Mouse (Mus musculus): ENCODE data around the gene Coro1b.
"Not testable (repeated sequence)": the region's sequence is repeated elsewhere in the genome, so short reads cannot be mapped to it uniquely, and the experiment has no call there.

Coro1b gene

GRCm38 (mm10) chr19:4120496-4120895 lies 27.9 kb upstream of the Coro1b start:
- no peak for DNase-seq (ENCODE audit: low spot score in 2 of 2)

- DNase-seq (ENCODE audit: low spot score in 2 of 2) = peak; percentile 95 to 97
Observed at GRCm38 (mm10) chr19:4121097-4121805, 27.2 kb upstream of the Coro1b start.

- not testable (repeated sequence) for DNase-seq (ENCODE audit: low spot score in 2 of 2)
Observed at GRCm38 (mm10) chr19:4121896-4122295, 26.5 kb upstream of the Coro1b start.

- DNase-seq (ENCODE audit: low spot score in 2 of 2) = no peak
Observed at GRCm38 (mm10) chr19:4122411-4123370, 25.7 kb upstream of the Coro1b start.

- no peak for DNase-seq (ENCODE audit: low spot score in 2 of 2)
Observed at GRCm38 (mm10) chr19:4124432-4124831, 24.0 kb upstream of the Coro1b start.

DNA sequence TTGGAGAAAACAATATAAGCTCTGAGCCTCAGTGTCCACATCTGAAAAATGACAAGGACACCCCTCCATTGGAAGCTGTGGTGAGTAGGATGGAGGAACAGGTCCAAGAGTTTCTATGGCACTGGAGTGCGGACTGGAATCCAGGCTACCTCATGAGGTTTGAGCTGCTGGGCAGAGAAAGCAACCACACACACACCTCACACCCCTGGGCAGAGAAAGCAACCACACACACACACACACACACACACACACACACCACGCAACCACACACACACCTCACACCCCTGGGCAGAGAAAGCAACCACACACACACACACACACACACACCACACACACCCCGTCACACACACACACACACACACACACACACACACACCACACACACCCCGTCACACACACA lies 23.2 kb upstream of the Coro1b start:
- not testable (repeated sequence) for DNase-seq (ENCODE audit: low spot score in 2 of 2)

DNA sequence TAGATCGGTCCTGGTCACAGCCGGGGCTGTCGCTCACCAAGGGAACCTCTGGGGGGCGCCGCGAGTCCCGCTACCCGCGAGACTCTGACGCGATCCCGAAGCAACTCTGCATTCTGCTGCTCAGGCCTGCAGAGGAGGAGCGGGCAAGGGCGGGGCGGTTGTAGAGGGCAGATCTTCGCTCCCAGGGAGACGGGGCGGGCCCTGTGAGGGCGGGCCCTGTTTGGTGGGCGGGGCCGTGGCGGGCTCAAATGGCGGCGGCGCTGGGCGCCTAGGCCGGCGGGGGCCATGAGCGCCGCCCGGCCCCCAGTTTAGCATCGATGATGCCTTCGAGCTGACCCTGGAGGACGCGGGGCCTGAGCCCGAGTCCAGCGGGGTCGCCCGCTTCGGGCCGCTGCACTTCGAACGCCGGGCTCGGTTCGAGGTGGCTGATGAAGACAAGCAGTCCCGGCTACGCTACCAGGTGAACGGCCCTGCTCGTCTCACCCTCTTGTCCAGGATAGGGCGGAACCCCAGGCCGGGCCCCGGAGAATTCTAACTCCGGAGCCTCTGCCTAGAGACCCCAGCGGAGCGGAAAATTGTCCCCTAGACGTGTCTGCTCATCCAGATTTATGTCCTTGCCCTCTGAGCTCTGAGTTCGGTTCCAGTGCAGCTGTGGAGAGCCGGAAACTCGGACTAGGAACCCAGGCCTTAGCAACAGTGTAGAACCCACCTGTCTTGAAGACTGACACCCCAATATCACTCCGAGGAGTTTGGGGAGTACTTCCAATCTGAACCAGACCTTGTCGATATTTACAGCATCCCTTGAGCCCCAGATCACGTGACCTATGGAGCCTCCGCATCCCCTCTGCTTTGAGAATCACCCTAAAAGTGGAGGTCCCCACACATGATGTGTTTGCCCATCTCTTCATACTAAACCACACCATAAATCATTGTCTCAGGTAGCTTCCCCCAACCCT lies 22.4 kb upstream of the Coro1b start, which contains the start of gene Aip:
Gene Aip, minus strand, starts transcription at position 118 of the 956 bp plus-strand sequence.
- DNase-seq (ENCODE audit: low spot score in 2 of 2) = peak; percentile 93 to 97

DNA sequence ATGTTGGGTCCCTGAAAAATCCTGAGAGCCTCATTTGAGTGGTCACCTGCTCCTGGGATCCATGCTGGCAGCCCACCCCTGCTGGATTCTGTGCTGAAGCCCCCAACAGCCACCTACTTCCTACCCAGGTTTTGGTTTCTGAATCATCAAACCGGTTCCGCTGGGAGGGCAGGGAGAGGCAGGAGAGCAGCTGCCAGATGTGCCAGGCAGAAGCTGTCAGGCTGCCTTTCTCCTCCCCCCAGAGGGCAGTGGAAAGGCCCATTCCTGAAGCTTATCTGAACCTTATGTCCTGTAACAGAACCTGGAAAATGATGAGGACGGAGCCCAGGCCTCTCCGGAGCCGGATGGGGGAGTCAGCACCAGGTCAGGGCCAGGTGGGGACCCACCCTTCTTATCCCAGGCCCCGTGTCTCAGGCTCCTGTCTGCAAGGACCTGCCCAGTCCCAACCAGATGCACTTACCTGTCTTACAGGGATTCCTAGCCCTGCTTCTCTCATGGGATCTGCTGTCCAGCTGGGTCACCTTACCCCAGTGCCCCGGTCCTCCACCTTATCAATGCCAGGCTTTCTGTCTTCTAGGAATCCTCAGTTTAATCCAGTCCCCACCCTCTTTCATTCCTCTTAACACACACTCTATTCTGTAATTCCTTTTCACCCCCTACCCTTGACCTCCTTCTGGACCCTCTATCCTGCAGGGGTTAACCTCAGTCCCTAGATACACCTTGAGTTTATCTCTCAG lies 21.5 kb upstream of the Coro1b start:
- no peak for DNase-seq (ENCODE audit: low spot score in 2 of 2)

GRCm38 (mm10) chr19:4129462-4129861 lies 19.0 kb upstream of the Coro1b start:
- no peak for DNase-seq (ENCODE audit: low spot score in 2 of 2)

GRCm38 (mm10) chr19:4130106-4130505 lies 18.3 kb upstream of the Coro1b start:
- DNase-seq (ENCODE audit: low spot score in 2 of 2) = no peak

DNA sequence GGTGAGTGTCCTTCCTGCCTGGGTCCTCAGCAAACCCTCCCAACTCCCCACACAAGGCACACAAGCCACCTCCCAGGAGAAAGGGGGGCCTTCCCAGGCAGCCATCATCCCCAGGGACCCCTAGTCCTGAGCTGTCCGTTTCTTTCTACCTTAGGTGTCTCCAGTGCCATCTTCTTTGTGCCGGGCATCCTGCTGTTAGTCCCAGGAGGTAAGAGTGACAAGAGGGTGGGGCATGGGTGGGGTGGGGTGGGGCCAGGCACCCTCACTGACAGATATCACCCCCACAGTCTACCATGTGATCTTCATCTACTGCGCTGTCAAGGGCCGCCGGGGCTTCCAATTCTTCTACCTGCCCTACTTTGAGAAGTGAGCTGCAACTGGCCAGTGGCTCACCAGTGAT lies 17.3 kb upstream of the Coro1b start:
- DNase-seq (ENCODE audit: low spot score in 2 of 2) = no peak

GRCm38 (mm10) chr19:4131768-4132167 lies 16.7 kb upstream of the Coro1b start:
- no peak for DNase-seq (ENCODE audit: low spot score in 2 of 2)

DNA sequence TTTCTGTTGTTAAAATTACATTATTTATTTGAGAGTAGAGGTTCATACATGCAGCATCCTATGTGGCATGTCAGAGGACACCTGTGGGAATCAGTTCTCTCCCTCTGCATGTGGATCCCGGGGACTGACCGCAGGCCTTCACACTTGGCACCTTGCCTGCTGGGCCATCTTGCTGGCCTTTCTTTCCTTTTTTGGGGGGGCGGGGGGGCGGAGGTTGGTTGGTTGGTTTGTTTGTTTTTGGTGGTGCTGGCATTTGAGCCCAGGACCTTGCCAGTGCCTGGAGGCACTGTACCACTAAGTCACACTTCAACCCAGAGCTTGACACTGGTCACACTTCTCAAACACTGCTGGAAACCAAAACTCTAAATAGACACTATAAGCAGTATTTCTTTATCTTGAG lies 14.1 kb upstream of the Coro1b start:
- no peak for DNase-seq (ENCODE audit: low spot score in 2 of 2)

DNA sequence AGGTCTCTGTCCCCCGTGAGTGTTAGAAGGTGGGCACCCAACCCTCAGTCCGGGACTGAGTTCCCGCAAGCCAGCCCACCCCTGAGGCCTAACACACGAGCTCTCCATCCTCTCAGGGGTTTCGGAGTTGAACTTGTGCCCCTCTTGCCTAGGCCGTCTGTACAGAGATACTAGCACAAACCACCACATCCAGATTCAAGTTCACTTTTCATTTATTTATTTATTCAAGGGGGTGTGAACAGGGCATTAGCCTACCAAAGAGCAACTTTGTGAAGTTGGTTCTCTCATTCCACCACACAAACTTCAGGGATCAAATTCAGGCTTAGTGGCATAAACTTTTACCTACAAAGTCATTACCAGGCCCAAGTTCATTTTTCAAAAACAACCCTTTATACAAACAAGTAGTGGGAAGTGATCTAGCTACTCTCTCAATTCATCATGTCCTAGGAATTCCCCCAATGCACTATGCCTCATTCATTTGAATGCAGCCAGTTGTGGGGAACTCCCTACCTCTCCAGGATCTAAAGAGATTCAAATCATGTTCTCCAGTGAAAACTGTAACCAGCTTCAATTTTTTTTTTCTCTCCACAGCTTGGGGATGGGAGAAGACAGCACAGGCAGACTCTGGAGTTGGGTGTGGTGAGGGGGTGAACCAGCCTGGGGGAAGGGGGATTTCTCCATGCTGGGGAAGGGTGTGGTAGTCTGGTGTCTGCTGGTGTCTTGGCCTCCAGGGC lies 13.0 kb upstream of the Coro1b start:
- DNase-seq (ENCODE audit: low spot score in 2 of 2) = not testable (repeated sequence)

- DNase-seq (ENCODE audit: low spot score in 2 of 2) = not testable (repeated sequence)
Observed at GRCm38 (mm10) chr19:4135963-4136345, 12.5 kb upstream of the Coro1b start.

DNA sequence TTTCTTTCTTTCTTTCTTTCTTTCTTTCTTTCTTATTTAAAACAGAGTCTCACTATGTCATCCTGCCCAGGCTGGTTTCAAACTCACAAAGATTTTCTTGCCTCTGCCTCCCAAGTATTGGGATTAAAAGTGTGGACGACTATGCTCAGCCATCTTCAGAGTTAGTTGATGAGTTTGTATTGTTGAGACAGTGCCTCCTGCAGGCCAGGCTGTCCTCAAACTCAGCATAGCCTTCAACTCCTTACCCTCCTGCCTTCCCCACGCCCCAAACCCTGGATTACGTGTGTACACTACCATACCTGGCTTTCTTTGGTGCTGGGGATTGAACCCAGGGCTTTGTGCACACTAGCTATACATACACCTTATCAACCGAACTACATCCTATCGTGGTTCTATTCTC lies 12.0 kb upstream of the Coro1b start:
- no peak for DNase-seq (ENCODE audit: low spot score in 2 of 2)

GRCm38 (mm10) chr19:4137913-4138312 lies 10.5 kb upstream of the Coro1b start:
- no peak for DNase-seq (ENCODE audit: low spot score in 2 of 2)

DNA sequence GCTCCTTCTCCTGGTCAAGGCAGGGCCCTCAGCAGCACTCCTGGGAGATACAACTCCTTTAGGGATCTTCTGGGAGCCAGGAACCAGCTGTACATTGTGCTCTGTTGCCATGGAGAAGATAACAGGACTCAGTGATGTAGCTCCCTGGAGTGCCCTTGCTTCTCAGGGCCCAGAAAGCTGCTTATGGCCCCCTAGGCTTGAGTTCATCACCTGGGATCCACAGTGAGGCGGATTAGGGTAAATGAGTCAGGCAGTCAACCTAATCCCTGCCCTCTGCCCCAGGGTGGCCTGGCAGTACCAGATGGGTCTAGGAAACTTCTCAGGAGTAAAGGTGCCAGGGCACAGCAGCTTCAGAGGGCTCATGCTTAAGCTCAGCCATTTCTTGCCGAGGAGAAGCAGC lies 9.0 kb upstream of the Coro1b start, which contains the start of gene Gpr152:
Gene Gpr152, plus strand, starts transcription at position 342 of the 400 bp plus-strand sequence.
- DNase-seq (ENCODE audit: low spot score in 2 of 2) = no peak

DNA sequence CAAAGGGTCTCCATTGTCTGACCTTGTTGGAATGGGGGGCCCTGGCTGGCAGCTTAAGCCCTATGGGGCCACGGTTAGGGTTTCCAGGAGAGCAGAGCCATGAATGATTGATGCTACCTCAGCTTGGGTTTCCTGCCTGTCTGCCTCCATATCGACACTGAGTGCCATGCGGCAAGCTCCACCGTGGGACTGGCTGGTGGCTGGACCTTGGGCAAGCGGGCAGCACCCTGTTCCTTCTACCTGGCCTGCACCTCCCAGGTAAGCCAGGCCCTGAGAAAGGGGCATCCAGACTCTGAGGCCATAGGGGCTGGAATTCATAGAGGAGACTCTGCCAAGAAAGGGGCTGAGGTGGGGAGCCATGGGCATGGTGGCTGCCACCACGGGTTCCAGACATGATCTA lies 8.3 kb upstream of the Coro1b start:
- no peak for DNase-seq (ENCODE audit: low spot score in 2 of 2)

All from frontal cortex, postnatal 25 days (tissue).